Mouse (Mus musculus) cerebellum, adult 2 months (tissue): Measurements from ENCODE around the gene Gm10642.

Experiments used
- CTCF ChIP-seq: fragments of 200-500 bp; IDR thresholded peaks from 2 replicates; pipeline ENCODE4 v1.5.1; 2011; ENCODE audit warnings: low read depth, mild to moderate bottlenecking, control low read depth, low read length, moderate library complexity, borderline replicate concordance; ENCODE audit not compliant: insufficient read depth
- POLR2A ChIP-seq: fragments of 200-500 bp; IDR thresholded peaks from 2 replicates; pipeline ENCODE4 v1.6.1; 2011; ENCODE audit warnings: low read length, control low read depth, borderline replicate concordance; ENCODE audit not compliant: insufficient read depth

DNA sequence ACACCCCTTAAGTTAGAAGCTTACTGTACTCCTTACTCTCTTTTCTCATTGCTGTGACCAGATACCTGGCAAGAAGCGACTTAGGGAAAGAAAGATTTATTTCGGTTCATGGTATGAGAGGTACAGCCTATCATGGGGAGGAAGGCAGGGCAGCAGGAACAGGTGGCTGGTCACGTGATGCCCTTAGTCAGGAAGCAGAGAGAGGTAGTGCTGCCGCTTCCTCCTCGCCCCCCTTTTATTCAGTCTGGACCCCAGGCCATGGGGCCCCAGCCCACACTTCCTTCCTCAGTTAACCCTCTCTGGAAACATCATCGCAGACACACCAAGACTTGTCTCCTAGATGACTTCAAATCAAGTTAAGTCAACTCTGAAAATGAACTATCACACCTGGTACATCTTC lies 15.2 kb downstream of the Gm10642 start:
- no peak for TF ChIP-seq CTCF
- TF ChIP-seq POLR2A = no peak
